Mouse (Mus musculus): ENCODE measurements around the gene Grwd1. TPM values are rescaled to one million over a fixed set of nuclear protein-coding genes. Genes with fewer than 3 reads are reported as not detected.
"Not testable (repeated sequence)": the region's sequence is repeated elsewhere in the genome, so short reads cannot be mapped to it uniquely, and the experiment has no call there.

The Grwd1 gene
- total RNA-seq (2021), result 10 to 100 TPM; 33.0 to 36.0 TPM
- long read RNA-seq, experiment 1, transcript Grwd1-201 (7 exons, 1,898 nt), result major isoform, 51 of 54 reads
- long read RNA-seq, experiment 1, partial matches to known transcripts, result 1 of 54 reads
- long read RNA-seq, experiment 1, other reads (novel, unspliced or antisense), result 1 of 54 reads
- long read RNA-seq, experiment 2, transcript Grwd1-201 (7 exons, 1,898 nt), result major isoform, 78 of 83 reads
- long read RNA-seq, experiment 2, partial matches to known transcripts, result 3 of 83 reads
- long read RNA-seq, experiment 2, other reads (novel, unspliced or antisense), result 2 of 83 reads

- peak; percentile 77 to 81 for DNase-seq (ENCODE audit: low spot score in 2 of 2)
Measured at GRCm38 (mm10) chr7:45830427-45831127, at the start of gene Grwd1. Gene Grwd1 (minus strand): TSS chr7:45830944.

GRCm38 (mm10) chr7:45880531-45880930, 49.8 kb upstream of the Grwd1 start:
- no peak for DNase-seq (ENCODE audit: low spot score in 2 of 2)

GRCm38 (mm10) chr7:45878278-45878677, 47.5 kb upstream of the Grwd1 start, which contains the start of gene Grin2d:
Gene Grin2d (minus strand): TSS chr7:45878378.
- not testable (repeated sequence) for DNase-seq (ENCODE audit: low spot score in 2 of 2)

GRCm38 (mm10) chr7:45876895-45877294, 46.2 kb upstream of the Grwd1 start:
- DNase-seq (ENCODE audit: low spot score in 2 of 2), result no peak

- DNase-seq (ENCODE audit: low spot score in 2 of 2), result peak; percentile 61 to 75
Measured at GRCm38 (mm10) chr7:45873061-45873947, 42.6 kb upstream of the Grwd1 start.

- peak; percentile 89 to 94 for DNase-seq (ENCODE audit: low spot score in 2 of 2)
Measured at GRCm38 (mm10) chr7:45872624-45873023, 41.9 kb upstream of the Grwd1 start, which contains the start of gene Kdelr1. Gene Kdelr1 (plus strand): TSS chr7:45872772.

GRCm38 (mm10) chr7:45870282-45871058, 39.7 kb upstream of the Grwd1 start:
- DNase-seq (ENCODE audit: low spot score in 2 of 2), result no peak

GRCm38 (mm10) chr7:45869787-45870186, 39.0 kb upstream of the Grwd1 start:
- DNase-seq (ENCODE audit: low spot score in 2 of 2), result no peak

GRCm38 (mm10) chr7:45869107-45869670, 38.4 kb upstream of the Grwd1 start:
- no peak for DNase-seq (ENCODE audit: low spot score in 2 of 2)

GRCm38 (mm10) chr7:45867871-45868270, 37.1 kb upstream of the Grwd1 start:
- no peak for DNase-seq (ENCODE audit: low spot score in 2 of 2)

- DNase-seq (ENCODE audit: low spot score in 2 of 2), result peak; percentile 92 to 93
Measured at GRCm38 (mm10) chr7:45865925-45866910, 35.5 kb upstream of the Grwd1 start.

GRCm38 (mm10) chr7:45864435-45864834, 33.7 kb upstream of the Grwd1 start:
- DNase-seq (ENCODE audit: low spot score in 2 of 2), result no peak

- no peak for DNase-seq (ENCODE audit: low spot score in 2 of 2)
Measured at GRCm38 (mm10) chr7:45862804-45863203, 32.1 kb upstream of the Grwd1 start.

GRCm38 (mm10) chr7:45859008-45859407, 28.3 kb upstream of the Grwd1 start:
- DNase-seq (ENCODE audit: low spot score in 2 of 2), result no peak

- no peak for DNase-seq (ENCODE audit: low spot score in 2 of 2)
Measured at GRCm38 (mm10) chr7:45856950-45857901, 26.5 kb upstream of the Grwd1 start.

- DNase-seq (ENCODE audit: low spot score in 2 of 2), result no peak
Measured at GRCm38 (mm10) chr7:45853089-45853488, 22.3 kb upstream of the Grwd1 start.

- no peak for DNase-seq (ENCODE audit: low spot score in 2 of 2)
Measured at GRCm38 (mm10) chr7:45850661-45851060, 19.9 kb upstream of the Grwd1 start.

All from adrenal gland, adult 18-20 months (tissue).